Mouse (Mus musculus): ENCODE measurements at regions not wholly inside any gene's neighbourhood (a gene's known extent, or its start where the extent isn't known, plus 50 kb on each side); places are given as distances from the start of the nearest gene placed in this dataset.

- intact Hi-C loops (cut with DNase I): no loop called here
- Histone ChIP-seq H3K4me3 (no peak overlapping the region), H3K27ac (no peak overlapping the region)
- no peak for DNase-seq (ENCODE audit: extremely low spot score in 1 of 2, low spot score in 2 of 2)
- TF ChIP-seq CTCF (IDR thresholded peaks at IDR 0.05): no peak
Observed at GRCm38 (mm10) chr3:35295746-35296145, 458.2 kb upstream of the Atp11b start.

- intact Hi-C loops (cut with DNase I): no loop called here
- no peak overlapping the region for H3K4me3 ChIP-seq
- DNase-seq (ENCODE audit: extremely low spot score in 1 of 2, low spot score in 2 of 2): no peak
- no peak for TF ChIP-seq CTCF (IDR thresholded peaks at IDR 0.05)
- H3K27ac ChIP-seq: no peak overlapping the region
Observed at GRCm38 (mm10) chr3:35299036-35299435, 454.9 kb upstream of the Atp11b start.

- Histone ChIP-seq H3K27ac (no peak overlapping the region), H3K4me3 (no peak overlapping the region)
- intact Hi-C loops (cut with DNase I): no loop called here
- DNase-seq (ENCODE audit: extremely low spot score in 1 of 2, low spot score in 2 of 2): no peak
- no peak for TF ChIP-seq CTCF (IDR thresholded peaks at IDR 0.05)
Observed at GRCm38 (mm10) chr3:35306013-35306412, 447.9 kb upstream of the Atp11b start.

- no peak overlapping the region for H3K4me3 ChIP-seq
- intact Hi-C loops (cut with DNase I): no loop called here
- no peak for TF ChIP-seq CTCF (IDR thresholded peaks at IDR 0.05)
- DNase-seq (ENCODE audit: extremely low spot score in 1 of 2, low spot score in 2 of 2): no peak
- no peak overlapping the region for H3K27ac ChIP-seq
Observed at GRCm38 (mm10) chr3:35314177-35314576, 439.7 kb upstream of the Atp11b start.

- H3K27ac ChIP-seq: no peak overlapping the region
- no peak overlapping the region for H3K4me3 ChIP-seq
- DNase-seq (ENCODE audit: extremely low spot score in 1 of 2, low spot score in 2 of 2): no peak
- intact Hi-C loops (cut with DNase I): no loop called here
- no peak for TF ChIP-seq CTCF (IDR thresholded peaks at IDR 0.05)
Observed at GRCm38 (mm10) chr3:35315162-35315561, 438.7 kb upstream of the Atp11b start.

- no peak for TF ChIP-seq CTCF (IDR thresholded peaks at IDR 0.05)
- Histone ChIP-seq H3K27ac (no peak overlapping the region), H3K4me3 (no peak overlapping the region)
- intact Hi-C loops (cut with DNase I): no loop called here
- no peak for DNase-seq (ENCODE audit: extremely low spot score in 1 of 2, low spot score in 2 of 2)
Observed at GRCm38 (mm10) chr3:35318348-35318747, 435.6 kb upstream of the Atp11b start.

- Histone ChIP-seq H3K27ac (no peak overlapping the region), H3K4me3 (no peak overlapping the region)
- intact Hi-C loops (cut with DNase I): loop anchor here (5.0 kb wide), 1 partner anchor 674 kb away; no protein-coding TSS in a partner anchor
- no peak for TF ChIP-seq CTCF (IDR thresholded peaks at IDR 0.05)
- DNase-seq (ENCODE audit: extremely low spot score in 1 of 2, low spot score in 2 of 2): no peak
Observed at GRCm38 (mm10) chr3:35320844-35321393, 433.0 kb upstream of the Atp11b start.

GRCm38 (mm10) chr3:35321991-35322390 is 431.9 kb upstream of the Atp11b start:
- no peak overlapping the region for H3K4me3 ChIP-seq
- intact Hi-C loops (cut with DNase I): loop anchor here (5.0 kb wide), 1 partner anchor 675 kb away; no protein-coding TSS in a partner anchor
- no peak overlapping the region for H3K27ac ChIP-seq
- DNase-seq (ENCODE audit: extremely low spot score in 1 of 2, low spot score in 2 of 2): no peak
- TF ChIP-seq CTCF (IDR thresholded peaks at IDR 0.05): no peak

- Histone ChIP-seq H3K27ac (no peak overlapping the region), H3K4me3 (no peak overlapping the region)
- no peak for DNase-seq (ENCODE audit: extremely low spot score in 1 of 2, low spot score in 2 of 2)
- intact Hi-C loops (cut with DNase I): loop anchor here (5.0 kb wide), 1 partner anchor 676 kb away; no protein-coding TSS in a partner anchor
- TF ChIP-seq CTCF (IDR thresholded peaks at IDR 0.05): no peak
Observed at GRCm38 (mm10) chr3:35322899-35323298, 431.0 kb upstream of the Atp11b start.

GRCm38 (mm10) chr3:35323450-35324077 is 430.3 kb upstream of the Atp11b start:
- H3K27ac ChIP-seq: peak overlapping the region; percentile 51; the same call in 1 of the 2 replicates
- TF ChIP-seq CTCF (IDR thresholded peaks at IDR 0.05): peak; percentile 74
- intact Hi-C loops (cut with DNase I): loop anchor here (5.0 kb wide), 1 partner anchor 676 kb away; no protein-coding TSS in a partner anchor
- no peak overlapping the region for H3K4me3 ChIP-seq
- DNase-seq (ENCODE audit: extremely low spot score in 1 of 2, low spot score in 2 of 2): peak; percentile 48 to 68

- Histone ChIP-seq H3K4me3 (no peak overlapping the region), H3K27ac (peak overlapping the region; percentile 51; the same call in 1 of the 2 replicates)
- intact Hi-C loops (cut with DNase I): loop anchor here (5.0 kb wide), 1 partner anchor 677 kb away; no protein-coding TSS in a partner anchor
- no peak for DNase-seq (ENCODE audit: extremely low spot score in 1 of 2, low spot score in 2 of 2)
- no peak for TF ChIP-seq CTCF (IDR thresholded peaks at IDR 0.05)
Observed at GRCm38 (mm10) chr3:35324186-35324585, 429.7 kb upstream of the Atp11b start.

- DNase-seq (ENCODE audit: extremely low spot score in 1 of 2, low spot score in 2 of 2): no peak
Observed at GRCm38 (mm10) chr3:35332534-35333272, 421.2 kb upstream of the Atp11b start.

More at GRCm38 (mm10) chr3:35332534-35333272, 421.2 kb upstream of the Atp11b start:
- intact Hi-C loops (cut with DNase I): no loop called here
- Histone ChIP-seq H3K27ac (no peak overlapping the region), H3K4me3 (no peak overlapping the region)
- no peak for TF ChIP-seq CTCF (IDR thresholded peaks at IDR 0.05)

Measured in left cerebral cortex, adult 2 months (tissue).